Mouse (Mus musculus) megakaryocyte-erythroid progenitor cell, adult 5-6 weeks (primary cell): Measurements from ENCODE around the gene Osgin1. TPM values are rescaled to one million over a fixed set of nuclear protein-coding genes. Genes with fewer than 3 reads are reported as not detected.

Experiments used
- ATAC-seq: replicated peaks from 2 replicates; pipeline ENCODE4 v1.8.0; 2016; ENCODE audit warnings: mild to moderate bottlenecking, inconsistent platforms; ENCODE audit not compliant: severe bottlenecking, poor library complexity, low FRiP score, low TSS enrichment
- total RNA-seq, 2 experiments: library from RNA; stranded (forward) in 1 of 2; stranded (reverse) in 1 of 2; fragments of 200-1000, 215-1000 nt in 1 of 2; fragments of >200 nt in 1 of 2; fragmentation: Nextera tagmentation in 1 of 2; gene quantifications; 2 replicates each; pipeline ENCODE4 v1.2.3; 2014 to 2017

Gene Osgin1
- total RNA-seq, 2 experiments from 2014 or later: not detected

GRCm38 (mm10) chr8:119439893-119440249, 5.9 kb downstream of the Osgin1 start:
- ATAC-seq: no peak

GRCm38 (mm10) chr8:119440250-119440951, 6.5 kb downstream of the Osgin1 start:
- ATAC-seq: peak; percentile 61; the same call in 1 of the 2 replicates

- 0 out of 2 replicates have a peak, but pooled peaks have one; percentile 38 for ATAC-seq
Measured at GRCm38 (mm10) chr8:119440952-119441270, 7.0 kb downstream of the Osgin1 start.

GRCm38 (mm10) chr8:119442013-119442412, 8.1 kb downstream of the Osgin1 start:
- ATAC-seq: no peak

GRCm38 (mm10) chr8:119442970-119443369, 9.0 kb downstream of the Osgin1 start:
- no peak for ATAC-seq

- peak; percentile 53; the same call in 1 of the 2 replicates for ATAC-seq
Measured at GRCm38 (mm10) chr8:119446211-119446989, 12.5 kb downstream of the Osgin1 start, which contains the start of gene Necab2. Gene Necab2 (plus strand): TSS chr8:119446719.

GRCm38 (mm10) chr8:119446990-119447780, 13.3 kb downstream of the Osgin1 start:
- no peak for ATAC-seq

GRCm38 (mm10) chr8:119447781-119448170, 13.9 kb downstream of the Osgin1 start:
- no peak for ATAC-seq

- no peak for ATAC-seq
Measured at GRCm38 (mm10) chr8:119449627-119450026, 15.7 kb downstream of the Osgin1 start.

GRCm38 (mm10) chr8:119451131-119451530, 17.2 kb downstream of the Osgin1 start:
- ATAC-seq: no peak

- no peak for ATAC-seq
Measured at GRCm38 (mm10) chr8:119452919-119453318, 19.0 kb downstream of the Osgin1 start.

GRCm38 (mm10) chr8:119456045-119456444, 22.1 kb downstream of the Osgin1 start:
- ATAC-seq: no peak

- ATAC-seq: peak; percentile 48; the same call in 1 of the 2 replicates
Measured at GRCm38 (mm10) chr8:119459724-119460123, 25.8 kb downstream of the Osgin1 start.

GRCm38 (mm10) chr8:119461356-119461755, 27.4 kb downstream of the Osgin1 start:
- no peak for ATAC-seq

- ATAC-seq: no peak
Measured at GRCm38 (mm10) chr8:119463709-119464108, 29.8 kb downstream of the Osgin1 start.

- ATAC-seq: no peak
Measured at GRCm38 (mm10) chr8:119466105-119466504, 32.2 kb downstream of the Osgin1 start.

GRCm38 (mm10) chr8:119466794-119467193, 32.9 kb downstream of the Osgin1 start:
- no peak for ATAC-seq

- no peak for ATAC-seq
Measured at GRCm38 (mm10) chr8:119468091-119468490, 34.2 kb downstream of the Osgin1 start.

GRCm38 (mm10) chr8:119478684-119479083, 44.8 kb downstream of the Osgin1 start:
- no peak for ATAC-seq
